Mouse (Mus musculus): ENCODE data around the gene Leap2.
A peak's percentile ranks its signal among the peaks of the same experiment; 100 is the strongest.

GRCm38 (mm10) chr11:53411738-53412137, 11.2 kb downstream of the Leap2 start:
- TF ChIP-seq CTCF (IDR thresholded peaks at IDR 0.05; ENCODE audit: insufficient read depth, low read length) (0 out of 2 replicates have a peak, but pooled peaks have one; percentile 15), POLR2A (IDR thresholded peaks at IDR 0.05; ENCODE audit: borderline replicate concordance, extremely low read depth, low read depth, low read length) (no peak)
